Mouse (Mus musculus): ENCODE results near the gene Stpg3.

- TF ChIP-seq CTCF (IDR thresholded peaks at IDR 0.05; ENCODE audit: borderline replicate concordance, control insufficient read depth, extremely low read depth, insufficient read depth, low read length, poor library complexity) (no peak), POLR2A (IDR thresholded peaks at IDR 0.05; ENCODE audit: control insufficient read depth, extremely low read depth, insufficient read depth, low read length, poor library complexity) (peak; percentile 54)
Observed at GRCm38 (mm10) chr2:25262291-25262767, 47.9 kb upstream of the Stpg3 start, which contains the start of gene Tprn.

Data from thymus, adult 2 months (tissue).